Mouse (Mus musculus) B cell, adult (primary cell): Measurements from ENCODE around the gene Hand2. TPM values are rescaled to one million over a fixed set of nuclear protein-coding genes. Genes with fewer than 3 reads are reported as not detected.

Experiments
- total RNA-seq: library from RNA; stranded (reverse); gene quantifications from 4 replicates; pipeline ENCODE4 v1.2.4, GENCODE M21; 2023; ENCODE audit not compliant: inconsistent age

The Hand2 gene
- not detected in 4 replicates for total RNA-seq

DNA sequence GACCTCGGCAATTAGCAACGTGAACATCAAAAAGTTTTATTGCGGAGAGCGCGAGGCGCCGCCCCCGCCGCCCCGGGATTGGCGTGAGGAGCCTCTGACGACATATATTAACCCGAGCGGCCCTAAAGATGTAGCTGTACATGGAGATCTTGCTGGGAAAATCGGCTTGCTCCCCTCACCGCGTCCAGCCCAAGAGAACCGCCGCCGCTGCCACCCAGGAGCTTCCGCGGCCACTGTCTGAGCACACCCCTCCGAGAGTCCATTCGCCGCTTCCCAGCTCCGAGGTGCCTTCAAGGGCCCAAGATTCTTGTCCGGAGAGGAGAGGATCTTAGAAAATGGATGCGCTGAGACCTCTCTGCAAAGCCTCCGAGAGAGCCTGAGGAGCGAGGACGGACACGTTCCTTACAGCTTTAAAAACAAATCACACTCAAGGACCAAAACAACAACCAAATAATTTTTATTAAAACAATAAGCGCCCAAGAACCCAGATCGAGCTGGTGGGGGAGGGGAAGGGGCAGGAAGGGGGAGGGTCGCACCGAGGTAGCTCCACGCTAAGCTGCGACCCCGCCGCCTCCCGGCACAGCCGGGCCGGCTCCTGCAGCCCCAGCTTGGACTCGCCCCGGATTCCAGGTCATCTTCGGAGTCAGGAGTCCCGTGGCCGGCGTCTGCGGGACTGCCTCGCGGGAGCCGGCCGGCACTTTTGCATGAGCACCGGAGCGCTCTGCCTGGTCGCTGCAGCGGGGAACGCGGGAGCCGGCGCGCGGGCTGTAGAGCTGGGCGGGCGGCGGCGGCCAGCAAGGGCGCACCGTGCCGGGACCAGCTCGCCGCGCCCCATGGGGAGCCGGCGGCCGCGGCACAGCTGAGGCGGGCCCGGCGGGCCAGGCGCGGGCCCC is at the start of gene Hand2:
Gene Hand2 (plus strand): TSS at position 133 of the 893 bp plus-strand sequence.

Other genes with a start within 250 kb of the Hand2 start
- gene Scrg1, start 134.9 kb downstream of the Hand2 start, total RNA-seq, result not detected in 4 replicates
- gene Sap30, start 166.9 kb downstream of the Hand2 start, total RNA-seq, result 11.3 to 15.0 TPM (median 13.4 TPM) in 4 replicates
- gene Hmgb2, start 190.9 kb downstream of the Hand2 start, total RNA-seq, result 182 to 233 TPM (median 206 TPM) in 4 replicates